Mouse (Mus musculus) adipocyte (in vitro differentiated cells): ENCODE results near the gene Timp1.
A peak's percentile ranks its signal among the peaks of the same experiment; 100 is the strongest.

Experiments
- DNase-seq: peaks from one replicate; pipeline ENCODE4 v3.0.0-alpha.2; 2016; ENCODE audit warnings: low spot score

Timp1 gene

GRCm38 (mm10) chrX:20869962-20870513 is at the start of gene Timp1:
Gene Timp1 (plus strand): TSS chrX:20870166.
- peak; percentile 36 for DNase-seq

GRCm38 (mm10) chrX:20828934-20829333 is 41.0 kb upstream of the Timp1 start:
- DNase-seq, result peak; percentile 87

GRCm38 (mm10) chrX:20847232-20847631 is 22.7 kb upstream of the Timp1 start:
- DNase-seq, result no peak

- DNase-seq, result no peak
Measured at GRCm38 (mm10) chrX:20847816-20848215, 22.1 kb upstream of the Timp1 start.

GRCm38 (mm10) chrX:20848256-20848984 is 21.5 kb upstream of the Timp1 start:
- DNase-seq, result peak; percentile 98

GRCm38 (mm10) chrX:20853794-20854193 is 16.2 kb upstream of the Timp1 start:
- DNase-seq, result no peak

- no peak for DNase-seq
Measured at GRCm38 (mm10) chrX:20861453-20862104, 8.4 kb upstream of the Timp1 start.

- peak; percentile 17 for DNase-seq
Measured at GRCm38 (mm10) chrX:20862105-20863065, 7.6 kb upstream of the Timp1 start.

GRCm38 (mm10) chrX:20863161-20864101 is 6.5 kb upstream of the Timp1 start:
- peak; percentile 36 for DNase-seq

GRCm38 (mm10) chrX:20868091-20868490 is 1.9 kb upstream of the Timp1 start:
- DNase-seq, result no peak

GRCm38 (mm10) chrX:20869203-20869602 is 763 bp upstream of the Timp1 start:
- no peak for DNase-seq

- DNase-seq, result no peak
Measured at GRCm38 (mm10) chrX:20872928-20873500, 3.0 kb downstream of the Timp1 start.

GRCm38 (mm10) chrX:20875241-20875640 is 5.3 kb downstream of the Timp1 start:
- DNase-seq, result no peak

- DNase-seq, result no peak
Measured at GRCm38 (mm10) chrX:20910074-20910473, 40.1 kb downstream of the Timp1 start.

GRCm38 (mm10) chrX:20913726-20914125 is 43.8 kb downstream of the Timp1 start:
- no peak for DNase-seq

- no peak for DNase-seq
Measured at GRCm38 (mm10) chrX:20915075-20915474, 45.1 kb downstream of the Timp1 start.

GRCm38 (mm10) chrX:20920249-20920843 is 50.4 kb downstream of the Timp1 start:
- DNase-seq, result no peak

GRCm38 (mm10) chrX:20920844-20921364 is 50.9 kb downstream of the Timp1 start, which contains the start of gene Syn1:
Gene Syn1 (minus strand): TSS chrX:20921004.
- no peak for DNase-seq

- DNase-seq, result no peak
Measured at GRCm38 (mm10) chrX:20921366-20921765, 51.4 kb downstream of the Timp1 start.

- DNase-seq, result peak; percentile 9
Measured at GRCm38 (mm10) chrX:20923506-20923905, 53.5 kb downstream of the Timp1 start.
